Mouse (Mus musculus) kidney, embryonic 14.5 days (tissue): ENCODE measurements at regions not wholly inside any gene's neighbourhood (a gene's known extent, or its start where the extent isn't known, plus 50 kb on each side); places are given as distances from the start of the nearest gene placed in this dataset.

Experiments used
- ATAC-seq: fragments of 200-750 bp; cut with Nextera tagmentation; 2 replicates; pipeline ENCODE4 v1.8.0; 2017; ENCODE audit warnings: moderate number of reproducible peaks, mild to moderate bottlenecking, moderate TSS enrichment, moderate library complexity; ENCODE audit not compliant: low FRiP score, low TSS enrichment
- H3K27ac ChIP-seq: fragments of 300-500 bp; sonication (generic); 2 replicates; pipeline ENCODE4 v1.5.1; 2014; ENCODE audit warnings: low read depth, mild to moderate bottlenecking, low read length, moderate library complexity, mixed read lengths
- H3K27me3 ChIP-seq: fragments of 300-500 bp; sonication (generic); 2 replicates; pipeline ENCODE4 v1.6.1; 2014; ENCODE audit warnings: mild to moderate bottlenecking, low read length; ENCODE audit not compliant: control insufficient read depth, insufficient read depth
- H3K36me3 ChIP-seq: fragments of 300-500 bp; sonication (generic); 2 replicates; pipeline ENCODE4 v1.6.1; 2014; ENCODE audit warnings: low read length, mixed read lengths; ENCODE audit not compliant: control insufficient read depth, insufficient read depth
- H3K4me1 ChIP-seq: fragments of 300-500 bp; sonication (generic); 2 replicates; pipeline ENCODE4 v1.6.1; 2014; ENCODE audit warnings: low read length, mixed read lengths; ENCODE audit not compliant: control insufficient read depth, insufficient read depth
- H3K4me2 ChIP-seq: fragments of 300-500 bp; sonication (generic); replicated peaks from 2 replicates; pipeline ENCODE4 v1.6.1; 2014; ENCODE audit warnings: low read depth, mild to moderate bottlenecking, low read length
- H3K4me3 ChIP-seq: fragments of 300-500 bp; sonication (generic); 2 replicates; pipeline ENCODE4 v1.5.1; 2014; ENCODE audit warnings: mild to moderate bottlenecking, low read length
- H3K9ac ChIP-seq: fragments of 300-500 bp; sonication (generic); 2 replicates; pipeline ENCODE4 v1.6.1; 2014; ENCODE audit warnings: low read depth, mild to moderate bottlenecking, low read length, moderate library complexity
- H3K9me3 ChIP-seq: fragments of 300-500 bp; sonication (generic); 2 replicates; pipeline ENCODE4 v1.6.1; 2016; ENCODE audit warnings: low read length; ENCODE audit not compliant: control insufficient read depth
- WGBS: fragments of 180-500 bp; shearing (Covaris S2); extraction: QIAGEN DNeasy Blood & Tissue Kit; methylation state at CpG from one replicate; pipeline ENCODE4 v1.1.7; 2014; 5-methylcytosine and 5-hydroxymethylcytosine counted together

GRCm38 (mm10) chr17:45949141-45949540 lies 83.0 kb downstream of the Vegfa start:
- Histone ChIP-seq H3K4me1 (peaks cover 13% of the 10 kb centered on the region), H3K27ac (no peak overlapping the region), H3K36me3 (no peaks in the 10 kb centered on the region), H3K9ac (no peak overlapping the region), H3K9me3 (no peaks in the 10 kb centered on the region), H3K4me2 (no peak overlapping the region), H3K4me3 (no peak overlapping the region), H3K27me3 (no peaks in the 10 kb centered on the region)
- no peak for ATAC-seq
- WGBS = 81% methylated on average over 6 of the region's 6 CpGs

GRCm38 (mm10) chr17:45948314-45948935 lies 83.7 kb downstream of the Vegfa start:
- no peak overlapping the region for H3K27ac ChIP-seq
- 53% methylated on average over 5 of the region's 5 CpGs for WGBS
- no peak overlapping the region for H3K9ac ChIP-seq
- H3K4me2 ChIP-seq = no peak overlapping the region
- H3K9me3 ChIP-seq = no peaks in the 10 kb centered on the region
- no peaks in the 10 kb centered on the region for H3K36me3 ChIP-seq
- no peaks in the 10 kb centered on the region for H3K27me3 ChIP-seq
- ATAC-seq = no peak
- peaks cover 13% of the 10 kb centered on the region for H3K4me1 ChIP-seq
- no peak overlapping the region for H3K4me3 ChIP-seq

- peak; percentile 75; the same call in 1 of the 2 replicates for ATAC-seq
- Histone ChIP-seq H3K4me1 (peaks cover 8% of the 10 kb centered on the region), H3K27ac (no peak overlapping the region), H3K36me3 (no peaks in the 10 kb centered on the region), H3K27me3 (no peaks in the 10 kb centered on the region), H3K9me3 (no peaks in the 10 kb centered on the region), H3K4me2 (no peak overlapping the region), H3K9ac (no peak overlapping the region), H3K4me3 (no peak overlapping the region)
- WGBS = 63% methylated on average over 3 of the region's 3 CpGs
Observed at GRCm38 (mm10) chr17:45945005-45945404, 87.2 kb downstream of the Vegfa start.

GRCm38 (mm10) chr17:45943244-45943643 lies 88.9 kb downstream of the Vegfa start:
- Histone ChIP-seq H3K4me2 (no peak overlapping the region), H3K36me3 (no peaks in the 10 kb centered on the region), H3K27me3 (no peaks in the 10 kb centered on the region), H3K9me3 (no peaks in the 10 kb centered on the region), H3K9ac (no peak overlapping the region), H3K4me1 (peaks cover 8% of the 10 kb centered on the region), H3K27ac (no peak overlapping the region), H3K4me3 (no peak overlapping the region)
- WGBS = 53% methylated on average over 6 of the region's 6 CpGs
- no peak for ATAC-seq

GRCm38 (mm10) chr17:45941890-45942375 lies 90.2 kb downstream of the Vegfa start:
- no peak overlapping the region for H3K4me3 ChIP-seq
- no peaks in the 10 kb centered on the region for H3K27me3 ChIP-seq
- no peak overlapping the region for H3K27ac ChIP-seq
- no peaks in the 10 kb centered on the region for H3K9me3 ChIP-seq
- no peak overlapping the region for H3K9ac ChIP-seq
- no peak overlapping the region for H3K4me2 ChIP-seq
- H3K36me3 ChIP-seq = no peaks in the 10 kb centered on the region
- ATAC-seq = no peak
- WGBS = 66% methylated on average over 4 of the region's 4 CpGs
- H3K4me1 ChIP-seq = peaks cover 12% of the 10 kb centered on the region

GRCm38 (mm10) chr17:45940121-45940813 lies 91.9 kb downstream of the Vegfa start:
- H3K27me3 ChIP-seq = no peaks in the 10 kb centered on the region
- H3K4me1 ChIP-seq = peaks cover 11% of the 10 kb centered on the region
- H3K9me3 ChIP-seq = no peaks in the 10 kb centered on the region
- H3K9ac ChIP-seq = no peak overlapping the region
- no peak for ATAC-seq
- no peak overlapping the region for H3K4me3 ChIP-seq
- H3K36me3 ChIP-seq = no peaks in the 10 kb centered on the region
- H3K27ac ChIP-seq = no peak overlapping the region
- H3K4me2 ChIP-seq = no peak overlapping the region
- 85% methylated on average over 16 of the region's 16 CpGs for WGBS

- Histone ChIP-seq H3K27ac (no peak overlapping the region), H3K9me3 (no peaks in the 10 kb centered on the region), H3K9ac (no peak overlapping the region), H3K4me2 (no peak overlapping the region), H3K36me3 (no peaks in the 10 kb centered on the region), H3K4me1 (peaks cover 14% of the 10 kb centered on the region), H3K27me3 (no peaks in the 10 kb centered on the region), H3K4me3 (no peak overlapping the region)
- ATAC-seq = no peak
- 36% methylated on average over 1 of the region's 1 CpGs for WGBS
Observed at GRCm38 (mm10) chr17:45938284-45938683, 93.9 kb downstream of the Vegfa start.

- no peak overlapping the region for H3K4me2 ChIP-seq
- ATAC-seq = peak; percentile 38; the same call in 1 of the 2 replicates
- 10% methylated on average over 12 of the region's 12 CpGs for WGBS
Observed at GRCm38 (mm10) chr17:45936577-45936976, 95.6 kb downstream of the Vegfa start.

GRCm38 (mm10) chr17:45935291-45935690 lies 96.9 kb downstream of the Vegfa start:
- no peak overlapping the region for H3K4me2 ChIP-seq
- H3K4me3 ChIP-seq = no peak overlapping the region
- H3K36me3 ChIP-seq = no peaks in the 10 kb centered on the region
- no peaks in the 10 kb centered on the region for H3K9me3 ChIP-seq
- no peak overlapping the region for H3K9ac ChIP-seq
- H3K4me1 ChIP-seq = peaks cover 18% of the 10 kb centered on the region
- ATAC-seq = no peak
- no peaks in the 10 kb centered on the region for H3K27me3 ChIP-seq
- WGBS = 68% methylated on average over 4 of the region's 4 CpGs
- H3K27ac ChIP-seq = no peak overlapping the region

More at GRCm38 (mm10) chr17:45936577-45936976, 95.6 kb downstream of the Vegfa start:
- Histone ChIP-seq H3K4me1 (peaks cover 15% of the 10 kb centered on the region), H3K27ac (no peak overlapping the region), H3K36me3 (no peaks in the 10 kb centered on the region), H3K9ac (no peak overlapping the region), H3K9me3 (no peaks in the 10 kb centered on the region), H3K27me3 (no peaks in the 10 kb centered on the region), H3K4me3 (no peak overlapping the region)
